Mouse (Mus musculus): ENCODE results near the gene Gcfc2.

The Gcfc2 gene

GRCm38 (mm10) chr6:81923523-81924142, at the start of gene Gcfc2:
Gcfc2 (plus strand) TSS chr6:81923669.
- DNase-seq: peak; percentile 97 to 99

- no peak for DNase-seq
Measured at GRCm38 (mm10) chr6:81895678-81896230, 27.7 kb upstream of the Gcfc2 start.

- DNase-seq: no peak
Measured at GRCm38 (mm10) chr6:81910302-81910855, 13.1 kb upstream of the Gcfc2 start.

GRCm38 (mm10) chr6:81911244-81911643, 12.2 kb upstream of the Gcfc2 start:
- no peak for DNase-seq

GRCm38 (mm10) chr6:81911713-81912112, 11.8 kb upstream of the Gcfc2 start:
- no peak for DNase-seq

GRCm38 (mm10) chr6:81912177-81912576, 11.3 kb upstream of the Gcfc2 start:
- DNase-seq: peak in 1 of 2 experiments; percentile 25

GRCm38 (mm10) chr6:81924304-81924703, 835 bp downstream of the Gcfc2 start:
- no peak for DNase-seq

- DNase-seq: no peak
Measured at GRCm38 (mm10) chr6:81929402-81929801, 5.9 kb downstream of the Gcfc2 start.

GRCm38 (mm10) chr6:81933281-81933680, 9.8 kb downstream of the Gcfc2 start:
- DNase-seq: no peak

GRCm38 (mm10) chr6:81941718-81942117, 18.2 kb downstream of the Gcfc2 start:
- no peak for DNase-seq

GRCm38 (mm10) chr6:81943281-81943680, 19.8 kb downstream of the Gcfc2 start:
- no peak for DNase-seq

- no peak for DNase-seq
Measured at GRCm38 (mm10) chr6:81944432-81944831, 21.0 kb downstream of the Gcfc2 start.

GRCm38 (mm10) chr6:81946906-81947305, 23.4 kb downstream of the Gcfc2 start:
- no peak for DNase-seq

GRCm38 (mm10) chr6:81955133-81955532, 31.7 kb downstream of the Gcfc2 start:
- no peak for DNase-seq

GRCm38 (mm10) chr6:81956399-81956798, 32.9 kb downstream of the Gcfc2 start:
- DNase-seq: peak in 1 of 2 experiments; percentile 18

GRCm38 (mm10) chr6:81957992-81958391, 34.5 kb downstream of the Gcfc2 start:
- DNase-seq: no peak

GRCm38 (mm10) chr6:81959866-81960265, 36.4 kb downstream of the Gcfc2 start:
- no peak for DNase-seq

- DNase-seq: no peak
Measured at GRCm38 (mm10) chr6:81960284-81960683, 36.8 kb downstream of the Gcfc2 start.

GRCm38 (mm10) chr6:81965296-81966067, 42.0 kb downstream of the Gcfc2 start, which contains the start of gene Mrpl19:
Mrpl19 (minus strand) TSS chr6:81965958.
- peak; percentile 94 for DNase-seq

- DNase-seq: peak in 1 of 2 experiments; percentile 25
Measured at GRCm38 (mm10) chr6:81966068-81966544, 42.6 kb downstream of the Gcfc2 start.

- DNase-seq: no peak
Measured at GRCm38 (mm10) chr6:81971196-81971595, 47.7 kb downstream of the Gcfc2 start.

- no peak for DNase-seq
Measured at GRCm38 (mm10) chr6:81972595-81972994, 49.1 kb downstream of the Gcfc2 start.

- DNase-seq: peak; percentile 62 to 77
Measured at GRCm38 (mm10) chr6:81975971-81976621, 52.6 kb downstream of the Gcfc2 start.
